Mouse (Mus musculus): ENCODE data around the gene Ddx28. TPM values are rescaled to one million over a fixed set of nuclear protein-coding genes. Genes with fewer than 3 reads are reported as not detected.

The Ddx28 gene
- polyA plus RNA-seq (2014; fragmentation: Illumina TruSeq; extraction: RNeasy Lipid Tissue Mini Kit (QIAGEN cat#74804); ENCODE audit: low read depth, low replicate concordance): 2.9 TPM

DNA sequence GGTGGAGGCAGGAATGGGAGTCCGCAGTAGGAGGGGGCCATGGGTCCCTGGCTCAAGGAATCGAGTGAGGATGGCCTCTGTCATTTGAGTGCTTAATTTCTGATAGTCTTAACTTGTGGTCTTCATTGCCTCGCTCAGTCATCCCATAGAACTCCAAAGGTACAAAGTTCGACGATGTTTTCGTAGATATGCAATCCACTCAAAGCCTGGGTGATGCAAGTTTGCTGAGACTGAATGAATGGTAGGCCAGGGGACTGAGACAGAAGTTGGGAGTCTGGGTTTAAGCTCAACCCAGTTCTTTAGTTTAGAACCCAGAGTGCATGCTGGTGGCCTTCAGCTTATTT is at the start of gene Ddx28:
Gene Ddx28 (minus strand): TSS at position 240 of the 344 bp plus-strand sequence.

GRCm38 (mm10) chr8:106058731-106059612 is 47.3 kb upstream of the Ddx28 start, which contains the start of gene Nfatc3:
Gene Nfatc3 (plus strand): TSS chr8:106058840.

DNA sequence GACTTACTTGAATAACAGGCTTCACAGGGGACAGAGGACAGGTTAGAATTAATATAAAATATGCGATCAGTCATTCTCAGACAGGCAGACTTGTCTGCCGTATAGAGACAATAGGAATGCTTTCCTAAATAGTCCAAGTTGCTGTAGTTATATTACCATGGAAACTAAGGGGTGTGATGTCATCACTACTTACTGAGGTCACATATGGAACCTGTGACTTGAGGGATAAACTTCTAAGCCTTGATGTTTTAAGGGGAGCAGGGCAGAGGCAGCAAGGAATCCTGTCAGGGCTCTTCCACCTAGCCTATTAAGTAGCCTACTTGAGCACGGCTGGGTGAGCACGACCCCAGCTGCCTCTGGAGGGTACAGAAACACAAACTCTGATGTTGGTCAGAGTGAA is 5.8 kb downstream of the Ddx28 start, which contains the start of gene Dpep2nb:
Gene Dpep2nb (minus strand): TSS at position 101 of the 400 bp plus-strand sequence.

GRCm38 (mm10) chr8:105990856-105991387 is 20.8 kb downstream of the Ddx28 start, which contains the start of gene Dus2:
Gene Dus2 (plus strand): TSS chr8:105991337.

GRCm38 (mm10) chr8:105979325-105979724 is 32.4 kb downstream of the Ddx28 start, which contains the start of gene Dpep3:
Gene Dpep3 (minus strand): TSS chr8:105979429.

DNA sequence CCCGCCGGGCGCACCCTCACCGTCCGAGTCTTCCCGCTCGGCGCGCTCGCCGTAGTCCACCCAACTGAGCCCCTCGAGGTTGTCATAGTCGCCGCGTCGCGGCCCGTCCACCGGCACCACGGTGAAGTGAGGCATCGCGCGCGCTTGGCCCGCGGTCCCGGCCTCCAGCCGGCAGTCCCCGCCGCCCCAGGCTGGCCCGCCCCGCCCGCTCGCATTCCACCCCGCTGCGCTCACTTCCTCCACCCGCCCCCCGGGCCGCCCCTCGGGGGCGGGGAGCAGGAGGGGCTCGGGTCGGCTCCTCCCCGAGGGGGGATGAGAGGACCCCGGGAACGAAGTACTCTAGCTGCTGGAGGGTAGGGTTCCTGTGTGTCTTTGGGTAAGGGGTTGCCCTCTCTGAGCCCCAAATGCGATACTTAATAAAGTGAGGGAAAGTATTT is 45.8 kb downstream of the Ddx28 start, which contains the start of gene Slc12a4:
Gene Slc12a4 (minus strand): TSS at position 193 of the 437 bp plus-strand sequence.

Other genes starting within 250 kb of the Ddx28 start
- gene Ranbp10, start 184.5 kb downstream of the Ddx28 start, polyA plus RNA-seq (2014; fragmentation: Illumina TruSeq; extraction: RNeasy Lipid Tissue Mini Kit (QIAGEN cat#74804); ENCODE audit: low read depth, low replicate concordance): 4.1 TPM
- not detected for gene Tsnaxip1, start 184.2 kb downstream of the Ddx28 start, polyA plus RNA-seq (2014; fragmentation: Illumina TruSeq; extraction: RNeasy Lipid Tissue Mini Kit (QIAGEN cat#74804); ENCODE audit: low read depth, low replicate concordance)
- 0.69 TPM for gene Cenpt, start 158.6 kb downstream of the Ddx28 start, polyA plus RNA-seq (2014; fragmentation: Illumina TruSeq; extraction: RNeasy Lipid Tissue Mini Kit (QIAGEN cat#74804); ENCODE audit: low read depth, low replicate concordance)
- gene Thap11, start 156.8 kb downstream of the Ddx28 start, polyA plus RNA-seq (2014; fragmentation: Illumina TruSeq; extraction: RNeasy Lipid Tissue Mini Kit (QIAGEN cat#74804); ENCODE audit: low read depth, low replicate concordance): 11.1 TPM
- gene Nutf2, start 151.3 kb downstream of the Ddx28 start, polyA plus RNA-seq (2014; fragmentation: Illumina TruSeq; extraction: RNeasy Lipid Tissue Mini Kit (QIAGEN cat#74804); ENCODE audit: low read depth, low replicate concordance): 55.0 TPM
- 2.0 TPM for gene Edc4, start 131.0 kb downstream of the Ddx28 start, polyA plus RNA-seq (2014; fragmentation: Illumina TruSeq; extraction: RNeasy Lipid Tissue Mini Kit (QIAGEN cat#74804); ENCODE audit: low read depth, low replicate concordance)
- not detected for gene Nrn1l, start 118.3 kb downstream of the Ddx28 start, polyA plus RNA-seq (2014; fragmentation: Illumina TruSeq; extraction: RNeasy Lipid Tissue Mini Kit (QIAGEN cat#74804); ENCODE audit: low read depth, low replicate concordance)
- 3.1 TPM for gene Pskh1, start 111.4 kb downstream of the Ddx28 start, polyA plus RNA-seq (2014; fragmentation: Illumina TruSeq; extraction: RNeasy Lipid Tissue Mini Kit (QIAGEN cat#74804); ENCODE audit: low read depth, low replicate concordance)
- gene Ctrl, start 78.0 kb downstream of the Ddx28 start, polyA plus RNA-seq (2014; fragmentation: Illumina TruSeq; extraction: RNeasy Lipid Tissue Mini Kit (QIAGEN cat#74804); ENCODE audit: low read depth, low replicate concordance): not detected
- gene Psmb10, start 73.4 kb downstream of the Ddx28 start, polyA plus RNA-seq (2014; fragmentation: Illumina TruSeq; extraction: RNeasy Lipid Tissue Mini Kit (QIAGEN cat#74804); ENCODE audit: low read depth, low replicate concordance): not detected
- not detected for gene Lcat, start 68.5 kb downstream of the Ddx28 start, polyA plus RNA-seq (2014; fragmentation: Illumina TruSeq; extraction: RNeasy Lipid Tissue Mini Kit (QIAGEN cat#74804); ENCODE audit: low read depth, low replicate concordance)
- 1.4 TPM for gene Slc12a4, start 45.8 kb downstream of the Ddx28 start, polyA plus RNA-seq (2014; fragmentation: Illumina TruSeq; extraction: RNeasy Lipid Tissue Mini Kit (QIAGEN cat#74804); ENCODE audit: low read depth, low replicate concordance)
- gene Dpep3, start 32.5 kb downstream of the Ddx28 start, polyA plus RNA-seq (2014; fragmentation: Illumina TruSeq; extraction: RNeasy Lipid Tissue Mini Kit (QIAGEN cat#74804); ENCODE audit: low read depth, low replicate concordance): not detected
- 2.1 TPM for gene Dus2, start 20.5 kb downstream of the Ddx28 start, polyA plus RNA-seq (2014; fragmentation: Illumina TruSeq; extraction: RNeasy Lipid Tissue Mini Kit (QIAGEN cat#74804); ENCODE audit: low read depth, low replicate concordance)
- not detected for gene Dpep2nb, start 5.9 kb downstream of the Ddx28 start, polyA plus RNA-seq (2014; fragmentation: Illumina TruSeq; extraction: RNeasy Lipid Tissue Mini Kit (QIAGEN cat#74804); ENCODE audit: low read depth, low replicate concordance)
- 48.4 TPM for gene Nfatc3, start 47.0 kb upstream of the Ddx28 start, polyA plus RNA-seq (2014; fragmentation: Illumina TruSeq; extraction: RNeasy Lipid Tissue Mini Kit (QIAGEN cat#74804); ENCODE audit: low read depth, low replicate concordance)
- 6.5 TPM for gene Esrp2, start 125.1 kb upstream of the Ddx28 start, polyA plus RNA-seq (2014; fragmentation: Illumina TruSeq; extraction: RNeasy Lipid Tissue Mini Kit (QIAGEN cat#74804); ENCODE audit: low read depth, low replicate concordance)
- 2.9 TPM for gene Pla2g15, start 138.5 kb upstream of the Ddx28 start, polyA plus RNA-seq (2014; fragmentation: Illumina TruSeq; extraction: RNeasy Lipid Tissue Mini Kit (QIAGEN cat#74804); ENCODE audit: low read depth, low replicate concordance)
- 5.2 TPM for gene Slc7a6, start 157.0 kb upstream of the Ddx28 start, polyA plus RNA-seq (2014; fragmentation: Illumina TruSeq; extraction: RNeasy Lipid Tissue Mini Kit (QIAGEN cat#74804); ENCODE audit: low read depth, low replicate concordance)
- gene Slc7a6os, start 199.1 kb upstream of the Ddx28 start, polyA plus RNA-seq (2014; fragmentation: Illumina TruSeq; extraction: RNeasy Lipid Tissue Mini Kit (QIAGEN cat#74804); ENCODE audit: low read depth, low replicate concordance): 29.7 TPM
- gene Prmt7, start 199.1 kb upstream of the Ddx28 start, polyA plus RNA-seq (2014; fragmentation: Illumina TruSeq; extraction: RNeasy Lipid Tissue Mini Kit (QIAGEN cat#74804); ENCODE audit: low read depth, low replicate concordance): 5.5 TPM